Mouse (Mus musculus): ENCODE measurements around the gene Dock8. TPM values are rescaled to one million over a fixed set of nuclear protein-coding genes. Genes with fewer than 3 reads are reported as not detected.

The Dock8 gene
- total and polyA plus RNA-seq, 3 experiments: 16.1 to 30.1 TPM; not detected in 1

DNA sequence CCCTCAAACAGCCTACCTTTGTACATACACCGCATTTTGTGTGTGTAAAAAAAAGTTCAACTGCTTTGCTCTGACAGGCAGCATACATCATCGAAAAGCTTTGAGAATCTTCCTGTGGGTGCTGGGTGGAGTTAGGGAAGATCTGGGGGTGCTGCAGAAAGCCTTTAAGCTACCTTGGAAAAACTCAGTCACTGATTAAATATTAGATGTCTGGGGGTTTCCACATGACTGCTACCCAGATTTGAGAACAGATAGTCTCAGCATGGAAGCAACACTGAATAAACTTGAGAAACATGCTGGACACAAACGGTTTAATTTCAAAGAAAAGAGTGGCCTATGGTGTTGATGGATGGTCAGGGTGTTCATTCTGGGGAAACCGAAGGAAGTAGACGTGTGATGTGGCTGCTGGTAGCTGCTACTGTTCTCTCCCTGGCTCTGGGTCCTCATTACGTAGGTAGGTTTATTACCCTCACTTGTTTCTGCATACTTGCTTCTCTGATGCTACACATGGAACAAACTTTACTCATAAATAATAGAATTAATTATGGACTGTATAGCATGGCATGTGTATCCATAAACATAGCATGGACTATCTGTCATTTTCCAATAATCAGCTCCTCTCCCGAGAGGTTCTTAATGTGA lies 15.4 kb upstream of the Dock8 start:
- no peak overlapping the region for H3K27ac ChIP-seq (ENCODE audit: control insufficient read depth, low read depth, low read length)
- no peaks in the 10 kb centered on the region for H3K9me3 ChIP-seq (replicated peaks; ENCODE audit: insufficient read depth, low read length)
- 0 out of 4 replicates have a peak, but pooled peaks cover 0 to 2% of the 10 kb centered on the region in 2 experiments for H3K4me1 ChIP-seq (ENCODE audit: control insufficient read depth in 1 of 2, insufficient read depth in 2 of 2, low read length in 2 of 2)
- H3K27me3 ChIP-seq (ENCODE audit: control insufficient read depth in 1 of 2, insufficient read depth in 2 of 2, low read length in 2 of 2): no peaks in the 10 kb centered on the region
- H3K9ac ChIP-seq (ENCODE audit: control insufficient read depth, low read depth, low read length, poor library complexity, severe bottlenecking): no peak overlapping the region
- no peak for DNase-seq (ENCODE audit: low read depth, low spot score)
- no peaks in the 10 kb centered on the region for H3K36me3 ChIP-seq (ENCODE audit: control insufficient read depth in 1 of 2, insufficient read depth in 2 of 2, low read length in 2 of 2)
- no peaks in the 10 kb centered on the region for H3K79me2 ChIP-seq (ENCODE audit: control insufficient read depth, insufficient read depth, low read length, poor library complexity)
- no peak for TF ChIP-seq ETS1 (IDR thresholded peaks at IDR 0.05; ENCODE audit: low read depth, low read length)
- TF ChIP-seq NELFE (IDR thresholded peaks at IDR 0.05; ENCODE audit: low read depth, low read length): no peak
- no peak for TF ChIP-seq ZKSCAN1 (IDR thresholded peaks at IDR 0.05; ENCODE audit: low read depth, low read length)
- TF ChIP-seq MYB (IDR thresholded peaks at IDR 0.05; ENCODE audit: low read depth, low read length): no peak
- TF ChIP-seq MYC (IDR thresholded peaks at IDR 0.05; ENCODE audit: low read depth, low read length): no peak
- TF ChIP-seq HCFC1 (IDR thresholded peaks at IDR 0.05; ENCODE audit: low read depth, low read length): no peak
- TF ChIP-seq ZMIZ1 (IDR thresholded peaks at IDR 0.05; ENCODE audit: low read depth, low read length): no peak
- TF ChIP-seq USF1 (IDR thresholded peaks at IDR 0.05; ENCODE audit: low read depth, low read length): no peak
- TF ChIP-seq USF2 (IDR thresholded peaks at IDR 0.05; ENCODE audit: borderline replicate concordance in 1 of 2, insufficient read depth in 1 of 2, low read depth in 1 of 2, low read length in 2 of 2): no peak
- no peak for TF ChIP-seq GATA1 (IDR thresholded peaks at IDR 0.05; ENCODE audit: low read depth, low read length)
- no peak for TF ChIP-seq MEF2A (IDR thresholded peaks at IDR 0.05; ENCODE audit: extremely low read depth, insufficient replicate concordance, low read depth, low read length, poor library complexity, severe bottlenecking)
- TF ChIP-seq SMC3 (IDR thresholded peaks at IDR 0.05; ENCODE audit: low read depth, low read length): no peak
- no peak overlapping the region for H3K4me3 ChIP-seq (ENCODE audit: control insufficient read depth in 1 of 2, insufficient read depth in 1 of 2, low read depth in 2 of 2, low read length in 2 of 2)

DNA sequence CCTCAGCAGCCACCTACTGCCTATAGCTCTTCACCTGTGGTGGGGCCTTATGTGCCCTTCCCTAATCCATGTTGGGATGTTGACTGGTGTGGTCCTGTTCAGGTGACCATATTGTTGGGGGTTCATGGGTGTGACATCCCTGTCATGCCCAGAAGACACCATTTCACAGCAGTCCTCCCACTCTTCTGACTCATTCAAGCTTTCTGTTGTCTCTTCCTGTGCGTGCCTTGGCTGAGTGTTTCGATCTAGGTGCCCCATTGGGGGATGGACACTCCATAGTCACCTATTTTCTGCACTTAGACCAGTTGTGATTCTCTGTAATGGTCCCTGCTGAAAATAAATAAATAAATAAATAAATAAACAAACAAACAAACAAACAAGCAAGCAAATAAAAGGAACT lies 14.3 kb upstream of the Dock8 start:
- no peak overlapping the region for H3K4me3 ChIP-seq (ENCODE audit: control insufficient read depth in 1 of 2, insufficient read depth in 1 of 2, low read depth in 2 of 2, low read length in 2 of 2)
- 0 out of 4 replicates have a peak, but pooled peaks cover 0 to 2% of the 10 kb centered on the region in 2 experiments for H3K4me1 ChIP-seq (ENCODE audit: control insufficient read depth in 1 of 2, insufficient read depth in 2 of 2, low read length in 2 of 2)
- TF ChIP-seq E2F4 (IDR thresholded peaks at IDR 0.05; ENCODE audit: borderline replicate concordance, low read depth, low read length): no peak
- no peak for TF ChIP-seq SMC3 (IDR thresholded peaks at IDR 0.05; ENCODE audit: low read depth, low read length)
- TF ChIP-seq ZC3H11A (IDR thresholded peaks at IDR 0.05; ENCODE audit: low read depth, low read length): no peak
- no peak for TF ChIP-seq CHD2 (IDR thresholded peaks at IDR 0.05; ENCODE audit: low read length)
- no peak for TF ChIP-seq CTCF (IDR thresholded peaks at IDR 0.05 in 2 of 3, conservative IDR thresholded peaks at IDR 0.05 in 1 of 3; ENCODE audit: control insufficient read depth in 1 of 3, insufficient read depth in 1 of 3, low read depth in 2 of 3, low read length in 3 of 3, poor library complexity in 1 of 3, severe bottlenecking in 1 of 3)
- no peak for TF ChIP-seq ZNF384 (IDR thresholded peaks at IDR 0.05; ENCODE audit: low read depth, low read length)
- no peak for TF ChIP-seq USF2 (IDR thresholded peaks at IDR 0.05; ENCODE audit: borderline replicate concordance in 1 of 2, insufficient read depth in 1 of 2, low read depth in 1 of 2, low read length in 2 of 2)
- no peak for TF ChIP-seq RAD21 (IDR thresholded peaks at IDR 0.05; ENCODE audit: low read depth, low read length)
- no peak for TF ChIP-seq GABPA (IDR thresholded peaks at IDR 0.05; ENCODE audit: low read depth, low read length)
- no peak for TF ChIP-seq MYB (IDR thresholded peaks at IDR 0.05; ENCODE audit: low read depth, low read length)
- TF ChIP-seq ELF1 (IDR thresholded peaks at IDR 0.05; ENCODE audit: low read depth, low read length): no peak
- no peak for TF ChIP-seq ETS1 (IDR thresholded peaks at IDR 0.05; ENCODE audit: low read depth, low read length)
- no peaks in the 10 kb centered on the region for H3K9me3 ChIP-seq (replicated peaks; ENCODE audit: insufficient read depth, low read length)
- no peak for DNase-seq (ENCODE audit: low read depth, low spot score)
- no peak overlapping the region for H3K27ac ChIP-seq (ENCODE audit: control insufficient read depth, low read depth, low read length)
- no peak overlapping the region for H3K9ac ChIP-seq (ENCODE audit: control insufficient read depth, low read depth, low read length, poor library complexity, severe bottlenecking)
- H3K36me3 ChIP-seq (ENCODE audit: control insufficient read depth in 1 of 2, insufficient read depth in 2 of 2, low read length in 2 of 2): no peaks in the 10 kb centered on the region; a peak in 1 of 4 replicates
- H3K27me3 ChIP-seq (ENCODE audit: control insufficient read depth in 1 of 2, insufficient read depth in 2 of 2, low read length in 2 of 2): no peaks in the 10 kb centered on the region
- H3K79me2 ChIP-seq (ENCODE audit: control insufficient read depth, insufficient read depth, low read length, poor library complexity): no peaks in the 10 kb centered on the region

Measured in MEL (cell line).